Mouse (Mus musculus) embryonic facial prominence, embryonic 10.5 days (tissue): ENCODE results near the gene Sox15. TPM values are rescaled to one million over a fixed set of nuclear protein-coding genes. Genes with fewer than 3 reads are reported as not detected.

ENCODE experiments used
- DNase-seq: peaks from one replicate; pipeline ENCODE4 v3.0.0-alpha.2; 2017; ENCODE audit warnings: low spot score
- H3K27ac ChIP-seq: fragments of 300-500 bp; sonication (generic); replicated peaks from 2 replicates; pipeline ENCODE4 v1.5.1; 2016; ENCODE audit warnings: mild to moderate bottlenecking
- H3K27me3 ChIP-seq: fragments of 300-500 bp; sonication (generic); replicated peaks from 2 replicates; pipeline ENCODE4 v1.6.1; 2016; ENCODE audit warnings: low read depth, mild to moderate bottlenecking; ENCODE audit not compliant: poor library complexity, severe bottlenecking
- H3K36me3 ChIP-seq: fragments of 300-500 bp; sonication (generic); replicated peaks from 2 replicates; pipeline ENCODE4 v1.6.1; 2016; ENCODE audit warnings: mild to moderate bottlenecking, moderate library complexity
- H3K4me1 ChIP-seq: fragments of 300-500 bp; sonication (generic); 2 replicates; pipeline ENCODE4 v1.6.1; 2016
- H3K4me3 ChIP-seq: fragments of 300-500 bp; sonication (generic); 2 replicates; pipeline ENCODE4 v1.5.1; 2016; ENCODE audit warnings: mild to moderate bottlenecking, moderate library complexity
- H3K9me3 ChIP-seq: fragments of 300-500 bp; sonication (generic); 2 replicates; pipeline ENCODE4 v1.6.1; 2016; ENCODE audit warnings: mild to moderate bottlenecking
- WGBS: fragments of 180-500 bp; shearing (Covaris S2); methylation state at CpG from one replicate; pipeline ENCODE4 v1.1.7; 2016; 5-methylcytosine and 5-hydroxymethylcytosine counted together
- polyA plus RNA-seq: library from polyadenylated mRNA; unstranded; fragments of >200 nt; fragmentation: Nextera tagmentation; extraction: Ambion mirVana; gene quantifications from 2 replicates; pipeline ENCODE4 v1.2.1, GENCODE M21; 2016

Gene Sox15
- polyA plus RNA-seq, 1 experiment from 2014 or later, result 0.17 TPM

- DNase-seq, result no peak
- Histone ChIP-seq H3K4me1 (peaks cover 48% of the 10 kb centered on the region), H3K4me3 (no peak overlapping the region), H3K9me3 (no peaks in the 10 kb centered on the region), H3K36me3 (peaks cover 7% of the 10 kb centered on the region), H3K27ac (no peak overlapping the region), H3K27me3 (peaks cover 22% of the 10 kb centered on the region; the same call in 1 of the 2 replicates)
- WGBS, result 81% methylated on average over 6 of the region's 6 CpGs
Observed at GRCm38 (mm10) chr11:69684936-69685335, 29.8 kb downstream of the Sox15 start.

GRCm38 (mm10) chr11:69685526-69686148, 30.5 kb downstream of the Sox15 start, which contains the start of gene Tnfsf13:
Gene Tnfsf13, minus strand, starts transcription at chr11:69685784.
- Histone ChIP-seq H3K4me3 (no peak within 1 kb of the TSS), H3K27me3 (peaks cover 22% of the 10 kb centered on the region; the same call in 1 of the 2 replicates), H3K4me1 (peaks cover 41% of the 10 kb centered on the region), H3K9me3 (no peaks in the 10 kb centered on the region), H3K36me3 (no peaks in the 10 kb centered on the region; the same call in 1 of the 2 replicates), H3K27ac (0 out of 2 replicates have a peak within 1 kb of the TSS, but pooled peaks have one; percentile 94)
- no peak for DNase-seq
- WGBS, result 76% methylated on average over 10 of the region's 10 CpGs

GRCm38 (mm10) chr11:69686377-69686776, 31.3 kb downstream of the Sox15 start:
- peaks cover 22% of the 10 kb centered on the region; the same call in 1 of the 2 replicates for H3K27me3 ChIP-seq
- H3K4me3 ChIP-seq, result no peak overlapping the region
- no peaks in the 10 kb centered on the region for H3K36me3 ChIP-seq
- H3K4me1 ChIP-seq, result peaks cover 35% of the 10 kb centered on the region
- H3K27ac ChIP-seq, result no peak overlapping the region
- no peaks in the 10 kb centered on the region for H3K9me3 ChIP-seq
- no peak for DNase-seq
- 20% methylated on average over 4 of the region's 4 CpGs for WGBS

- H3K27me3 ChIP-seq, result peaks cover 22% of the 10 kb centered on the region; the same call in 1 of the 2 replicates
- peaks cover 31% of the 10 kb centered on the region for H3K4me1 ChIP-seq
- no peaks in the 10 kb centered on the region for H3K9me3 ChIP-seq
- no peaks in the 10 kb centered on the region for H3K36me3 ChIP-seq
- DNase-seq, result no peak
- WGBS, result 57% methylated on average over 5 of the region's 5 CpGs
- no peak overlapping the region for H3K4me3 ChIP-seq
- no peak overlapping the region for H3K27ac ChIP-seq
Observed at GRCm38 (mm10) chr11:69687061-69687460, 31.9 kb downstream of the Sox15 start.

- peaks cover 20% of the 10 kb centered on the region; the same call in 1 of the 2 replicates for H3K27me3 ChIP-seq
- H3K4me1 ChIP-seq, result peaks cover 19% of the 10 kb centered on the region
- no peaks in the 10 kb centered on the region for H3K9me3 ChIP-seq
- H3K4me3 ChIP-seq, result no peak overlapping the region
- DNase-seq, result no peak
- WGBS, result 97% methylated on average over 1 of the region's 1 CpGs
- H3K27ac ChIP-seq, result no peak overlapping the region
- no peaks in the 10 kb centered on the region for H3K36me3 ChIP-seq
Observed at GRCm38 (mm10) chr11:69689891-69690290, 34.8 kb downstream of the Sox15 start.

- no peaks in the 10 kb centered on the region for H3K36me3 ChIP-seq
- no peaks in the 10 kb centered on the region for H3K9me3 ChIP-seq
- 80% methylated on average over 9 of the region's 9 CpGs for WGBS
- no peak for DNase-seq
- H3K27me3 ChIP-seq, result 0 out of 2 replicates have a peak, but pooled peaks cover 7% of the 10 kb centered on the region
- H3K27ac ChIP-seq, result no peak overlapping the region
- peaks cover 20% of the 10 kb centered on the region for H3K4me1 ChIP-seq
- no peak overlapping the region for H3K4me3 ChIP-seq
Observed at GRCm38 (mm10) chr11:69692196-69692811, 37.2 kb downstream of the Sox15 start.

GRCm38 (mm10) chr11:69692863-69693262, 37.7 kb downstream of the Sox15 start:
- Histone ChIP-seq H3K9me3 (no peaks in the 10 kb centered on the region), H3K27ac (no peak overlapping the region), H3K4me3 (no peak overlapping the region), H3K4me1 (peaks cover 20% of the 10 kb centered on the region), H3K27me3 (0 out of 2 replicates have a peak, but pooled peaks cover 7% of the 10 kb centered on the region), H3K36me3 (no peaks in the 10 kb centered on the region)
- DNase-seq, result no peak
- 89% methylated on average over 6 of the region's 6 CpGs for WGBS

- 68% methylated on average over 11 of the region's 11 CpGs for WGBS
- H3K27me3 ChIP-seq, result 0 out of 2 replicates have a peak, but pooled peaks cover 7% of the 10 kb centered on the region
- no peak for DNase-seq
- no peaks in the 10 kb centered on the region for H3K36me3 ChIP-seq
- 0 out of 2 replicates have a peak overlapping the region, but pooled peaks have one; percentile 15 for H3K4me3 ChIP-seq
- peaks cover 20% of the 10 kb centered on the region for H3K4me1 ChIP-seq
- no peak overlapping the region for H3K27ac ChIP-seq
- H3K9me3 ChIP-seq, result no peaks in the 10 kb centered on the region
Observed at GRCm38 (mm10) chr11:69693421-69693965, 38.4 kb downstream of the Sox15 start.

GRCm38 (mm10) chr11:69695046-69695360, 39.9 kb downstream of the Sox15 start:
- H3K4me1 ChIP-seq, result peaks cover 20% of the 10 kb centered on the region
- peak overlapping the region; percentile 89; the same call in 1 of the 2 replicates for H3K27ac ChIP-seq
- 31% methylated on average over 6 of the region's 6 CpGs for WGBS

GRCm38 (mm10) chr11:69695361-69696181, 40.5 kb downstream of the Sox15 start, which contains the start of the genes Tnfsf12 and Tnfsfm13:
Gene Tnfsf12, minus strand, starts transcription at chr11:69695849.
Gene Tnfsfm13, minus strand, starts transcription at chr11:69696098.
- peak within 1 kb of the TSS; percentile 76 for H3K4me3 ChIP-seq
- no peaks in the 10 kb centered on the region for H3K9me3 ChIP-seq
- 0 out of 2 replicates have a peak, but pooled peaks cover 7% of the 10 kb centered on the region for H3K27me3 ChIP-seq
- H3K4me1 ChIP-seq, result peaks cover 20% of the 10 kb centered on the region
- DNase-seq, result peak; percentile 76
- 2% methylated on average over 40 of the region's 41 CpGs for WGBS
- H3K36me3 ChIP-seq, result no peaks in the 10 kb centered on the region
- H3K27ac ChIP-seq, result peak within 1 kb of the TSS; percentile 89

More at GRCm38 (mm10) chr11:69695046-69695360, 39.9 kb downstream of the Sox15 start:
- Histone ChIP-seq H3K4me3 (peak overlapping the region; percentile 76), H3K9me3 (no peaks in the 10 kb centered on the region), H3K27me3 (0 out of 2 replicates have a peak, but pooled peaks cover 7% of the 10 kb centered on the region), H3K36me3 (no peaks in the 10 kb centered on the region)
- no peak for DNase-seq

- WGBS, result 91% methylated on average over 3 of the region's 3 CpGs
- Histone ChIP-seq H3K9me3 (no peaks in the 10 kb centered on the region), H3K27ac (no peak overlapping the region), H3K4me1 (peaks cover 20% of the 10 kb centered on the region), H3K36me3 (no peaks in the 10 kb centered on the region), H3K27me3 (0 out of 2 replicates have a peak, but pooled peaks cover 7% of the 10 kb centered on the region), H3K4me3 (no peak overlapping the region)
- DNase-seq, result no peak
Observed at GRCm38 (mm10) chr11:69697396-69697795, 42.3 kb downstream of the Sox15 start.

- no peaks in the 10 kb centered on the region for H3K36me3 ChIP-seq
- 0 out of 2 replicates have a peak, but pooled peaks cover 7% of the 10 kb centered on the region for H3K27me3 ChIP-seq
- WGBS, result 69% methylated on average over 5 of the region's 5 CpGs
- no peak overlapping the region for H3K27ac ChIP-seq
- H3K4me1 ChIP-seq, result peaks cover 16% of the 10 kb centered on the region
- H3K9me3 ChIP-seq, result no peaks in the 10 kb centered on the region
- DNase-seq, result no peak
- H3K4me3 ChIP-seq, result no peak overlapping the region
Observed at GRCm38 (mm10) chr11:69698574-69698973, 43.5 kb downstream of the Sox15 start.
